Mouse (Mus musculus): Measurements from ENCODE around the gene Fam126a. TPM values are rescaled to one million over a fixed set of nuclear protein-coding genes. Genes with fewer than 3 reads are reported as not detected.

Gene Fam126a
- polyA plus RNA-seq, 1 experiment: 6.0 TPM

DNA sequence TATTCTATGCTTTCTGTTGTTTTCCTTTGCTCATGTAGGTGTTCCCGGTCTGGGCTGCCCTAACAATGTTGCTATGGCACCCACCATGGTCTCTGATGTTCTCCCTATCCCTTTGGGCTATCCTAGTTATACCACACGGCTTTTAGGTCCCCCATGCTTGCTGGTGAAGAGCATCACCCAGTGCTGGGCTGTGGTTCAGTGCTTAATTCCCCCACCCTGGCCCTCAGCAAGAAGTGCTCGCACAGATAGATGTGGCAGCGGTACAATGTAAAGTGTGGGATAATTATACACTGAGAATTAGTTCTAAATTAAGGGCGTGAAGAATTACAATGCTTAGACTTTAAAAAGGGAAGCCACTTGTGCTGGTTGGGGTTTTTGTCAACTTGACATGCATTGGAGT is 164.5 kb downstream of the Fam126a start:
- 89% methylated on average over 5 of the region's 5 CpGs for WGBS
- Histone ChIP-seq H3K4me1 (ENCODE audit: control insufficient read depth, insufficient read depth, insufficient read length) (no peaks in the 10 kb centered on the region), H3K27ac (ENCODE audit: insufficient read depth, low read length) (no peak overlapping the region), H3K27me3 (ENCODE audit: control insufficient read depth, insufficient read depth, low read length) (no peaks in the 10 kb centered on the region), H3K36me3 (ENCODE audit: control insufficient read depth, insufficient read depth, low read length) (no peaks in the 10 kb centered on the region), H3K4me3 (ENCODE audit: extremely low read depth, insufficient read depth, insufficient read length) (no peak overlapping the region)
- DNase-seq (ENCODE audit: low read depth in 1 of 2, low spot score in 2 of 2): no peak
- no peak for TF ChIP-seq CTCF (IDR thresholded peaks at IDR 0.05; ENCODE audit: extremely low read depth, insufficient read depth, insufficient read length, insufficient replicate concordance)
- no peak for TF ChIP-seq POLR2A (IDR thresholded peaks at IDR 0.05; ENCODE audit: low read depth, low read length)

Other genes starting within 250 kb of the Fam126a start
- 2.4 and 3.0 TPM in 2 replicates for gene Pus7, start 247.0 kb downstream of the Fam126a start, polyA plus RNA-seq (2012; rRNA removed)
- gene Rint1, start 243.0 kb downstream of the Fam126a start, polyA plus RNA-seq (2012; rRNA removed): 5.0 and 7.2 TPM in 2 replicates
- gene Tomm7, start 186.5 kb downstream of the Fam126a start, polyA plus RNA-seq (2012; rRNA removed): 10.3 and 12.6 TPM in 2 replicates
- 0.95 and 1.1 TPM in 2 replicates for gene Klhl7, start 69.9 kb upstream of the Fam126a start, polyA plus RNA-seq (2012; rRNA removed)
- gene Nupl2, start 134.3 kb upstream of the Fam126a start, polyA plus RNA-seq (2012; rRNA removed): 3.6 and 4.5 TPM in 2 replicates

All from spleen, adult 2 months (tissue).